Mouse (Mus musculus): ENCODE results near the gene Gm13306. TPM values are rescaled to one million over a fixed set of nuclear protein-coding genes. Genes with fewer than 3 reads are reported as not detected.
"Not testable (repeated sequence)": the region's sequence is repeated elsewhere in the genome, so short reads cannot be mapped to it uniquely, and the experiment has no call there.

Gene Gm13306
- not detected for total RNA-seq (2021)

DNA sequence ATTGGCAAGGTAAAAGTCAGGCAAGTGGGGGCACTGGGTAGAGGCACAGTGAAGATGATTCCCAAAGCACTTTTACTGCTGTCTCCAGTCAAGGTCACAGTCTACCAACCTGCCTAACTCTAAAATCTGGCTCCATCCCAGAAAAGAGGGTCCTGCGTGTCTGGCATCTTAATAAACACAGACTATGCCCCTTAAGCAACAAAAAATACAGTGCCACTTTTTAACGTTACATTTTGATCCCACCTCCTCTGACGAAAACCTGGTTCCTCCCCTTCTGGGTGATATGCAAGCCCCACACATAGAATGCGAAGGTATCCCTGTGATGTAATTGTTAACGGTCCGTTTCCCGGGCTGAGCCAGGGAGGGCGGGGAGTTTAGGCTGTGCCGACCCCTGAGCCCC is at the start of gene Gm13306:
Gene Gm13306, plus strand, starts transcription at position 301 of the 400 bp plus-strand sequence.
- DNase-seq; intact Hi-C loops (cut with DNase I): not testable (repeated sequence)

GRCm38 (mm10) chr4:42114517-42114916 is 38.7 kb upstream of the Gm13306 start, which contains the start of gene Gm13304:
Gene Gm13304, plus strand, starts transcription at chr4:42114817.
- intact Hi-C loops (cut with DNase I); DNase-seq: not testable (repeated sequence)

DNA sequence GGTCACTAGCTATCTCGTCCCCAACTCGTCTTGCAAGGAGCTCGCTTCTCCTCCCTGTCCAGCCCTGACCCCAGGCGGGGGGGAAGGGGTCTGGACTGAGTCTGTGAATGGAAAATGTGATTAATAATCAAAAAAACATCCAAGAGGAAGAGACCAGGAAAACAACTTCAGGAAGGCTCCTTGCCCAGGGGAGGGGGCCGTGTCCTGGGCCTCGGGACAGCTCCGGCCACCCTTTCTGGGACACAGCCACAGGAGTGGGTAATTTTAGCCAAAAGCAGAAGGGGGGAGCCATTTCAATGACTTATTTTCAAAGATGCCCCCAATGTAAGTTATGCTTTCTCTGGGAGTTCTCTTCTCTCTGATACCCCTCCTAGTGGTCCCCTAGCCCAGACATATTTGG is 15.3 kb downstream of the Gm13306 start, which contains the start of gene Gm13305:
Gene Gm13305, minus strand, starts transcription at position 101 of the 400 bp plus-strand sequence.
- intact Hi-C loops (cut with DNase I) = not testable (repeated sequence)

DNA sequence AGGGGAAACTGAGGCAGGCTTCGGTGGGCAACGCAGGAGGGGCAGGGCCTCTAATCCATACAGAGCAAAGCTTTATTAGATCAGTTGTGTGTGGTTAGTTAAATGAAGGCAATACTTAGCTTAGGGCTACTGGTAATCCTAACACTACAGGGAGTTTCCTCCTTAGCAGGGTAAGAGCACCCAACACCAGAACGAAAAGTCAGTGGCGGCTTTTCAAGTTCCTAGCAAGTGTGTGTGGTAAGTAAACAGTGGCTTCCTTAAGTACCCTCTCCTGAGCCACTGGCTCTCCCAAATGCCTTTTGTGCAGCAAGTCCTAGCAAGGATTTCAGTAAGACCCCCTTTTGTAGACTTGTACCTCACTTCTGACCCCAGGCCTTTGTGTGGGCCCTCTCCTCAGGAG is 25.0 kb downstream of the Gm13306 start:
- DNase-seq; intact Hi-C loops (cut with DNase I): not testable (repeated sequence)

More for the DNA sequence above, 15.3 kb downstream of the Gm13306 start, which contains the start of gene Gm13305:
- DNase-seq = not testable (repeated sequence)

DNA sequence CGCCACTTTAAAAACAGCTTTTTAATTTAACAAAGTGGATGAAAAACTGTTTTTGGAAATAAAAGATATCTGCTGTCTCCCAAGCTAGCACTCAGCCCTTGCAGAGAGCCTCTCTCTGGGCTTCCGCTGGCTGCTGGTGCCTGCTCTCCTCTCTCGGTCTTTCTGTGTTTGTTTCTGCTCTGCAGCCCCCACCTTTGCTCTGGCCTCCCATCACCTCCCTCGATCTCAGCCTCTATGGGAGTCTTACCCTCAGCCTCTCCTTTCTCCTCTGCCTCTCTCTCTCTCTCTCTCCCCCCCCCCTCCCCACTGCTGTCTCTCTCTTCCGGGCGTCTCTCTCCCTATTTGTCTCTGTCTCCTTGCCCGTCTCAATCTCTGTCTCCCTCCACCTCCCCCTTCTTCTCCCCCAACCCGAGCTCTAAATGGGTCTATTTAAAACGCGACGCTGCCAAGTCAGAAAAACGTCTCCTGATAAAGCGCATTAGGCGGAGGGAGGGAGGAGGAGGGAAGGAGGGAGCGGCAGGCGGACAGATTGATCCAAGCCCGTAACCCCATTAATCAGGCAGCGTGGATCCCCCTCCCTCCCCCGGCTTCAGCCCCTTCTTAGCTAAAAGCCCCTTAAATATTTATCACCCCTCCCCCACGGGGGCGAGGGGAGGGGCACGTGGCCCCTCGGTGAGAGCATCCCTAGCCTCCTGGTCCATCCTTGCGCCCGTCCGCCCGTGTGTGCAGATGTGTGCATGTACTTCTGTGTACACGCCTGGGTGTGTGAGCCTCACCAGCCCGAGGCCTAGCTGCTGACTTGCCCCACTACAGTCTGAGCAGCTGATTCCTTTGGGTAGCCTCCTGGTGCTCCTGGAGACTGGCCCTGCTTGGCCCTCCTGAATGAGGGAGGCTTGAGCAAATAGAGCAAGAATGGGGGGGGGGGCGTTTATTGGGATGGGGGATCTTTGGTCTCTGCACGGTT is 30.3 kb downstream of the Gm13306 start:
- DNase-seq; intact Hi-C loops (cut with DNase I): not testable (repeated sequence)

DNA sequence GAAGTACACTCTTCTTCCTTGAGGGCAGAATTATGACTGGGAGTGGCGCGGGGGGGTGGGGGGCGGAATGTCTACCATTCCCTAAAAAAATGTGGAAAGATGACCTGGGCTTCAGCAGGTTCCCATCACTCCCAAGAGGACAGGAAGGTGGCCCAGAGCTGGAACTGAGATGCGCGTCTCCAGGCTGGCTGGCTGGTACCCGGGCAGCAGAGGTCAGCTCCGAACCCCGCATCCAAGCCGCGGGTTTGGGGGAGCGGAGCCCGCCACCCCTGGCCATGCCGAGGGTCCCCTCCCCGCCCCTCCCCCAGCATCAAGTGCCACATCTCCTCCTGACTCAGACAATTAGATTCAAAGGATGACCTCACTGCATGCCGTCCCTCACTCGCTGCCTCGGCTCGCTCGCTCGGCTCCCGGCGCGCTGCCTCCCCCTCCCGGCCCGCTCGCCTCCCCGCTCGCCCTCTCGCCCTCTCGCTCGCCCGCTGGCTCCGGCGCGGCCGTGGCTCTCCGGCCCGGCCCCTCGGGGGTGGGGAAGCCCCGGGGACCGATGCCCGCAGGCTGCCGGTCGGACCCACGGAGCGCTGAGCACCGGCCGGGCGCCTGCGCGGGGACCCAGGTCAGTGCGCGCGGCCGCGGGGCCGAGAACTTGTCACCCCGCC is 31.2 kb downstream of the Gm13306 start:
- intact Hi-C loops (cut with DNase I); DNase-seq: not testable (repeated sequence)

- intact Hi-C loops (cut with DNase I) = not testable (repeated sequence)
These were observed 31.7 kb downstream of the Gm13306 start for GRCm38 (mm10) chr4:42184980-42185372.

More at GRCm38 (mm10) chr4:42184980-42185372, 31.7 kb downstream of the Gm13306 start:
- DNase-seq = not testable (repeated sequence)

Other genes with a start within 250 kb of the Gm13306 start
- gene Gm21541, start 249.8 kb upstream of the Gm13306 start, total RNA-seq (2021) = not detected
- gene Gm20878, start 211.9 kb upstream of the Gm13306 start, total RNA-seq (2021) = 1 to 10 TPM in 1 of 2 experiments, under 1 TPM in 1; 0.47 to 1.8 TPM
- not detected for gene Fam205a4, start 187.4 kb upstream of the Gm13306 start, total RNA-seq (2021)
- not detected for gene Gm21093, start 118.7 kb upstream of the Gm13306 start, total RNA-seq (2021)
- not detected for gene Gm3893, start 62.2 kb upstream of the Gm13306 start, total RNA-seq (2021)
- gene Gm13304, start 38.6 kb upstream of the Gm13306 start, total RNA-seq (2021) = 10 to 100 TPM; 25.6 to 29.2 TPM
- not detected for gene Gm13305, start 15.2 kb downstream of the Gm13306 start, total RNA-seq (2021)
- gene Gm10600, start 87.2 kb downstream of the Gm13306 start, total RNA-seq (2021) = under 1 TPM in 1 of 2 experiments, not detected in 1; 0.36 TPM
- gene Ccl21b, start 102.3 kb downstream of the Gm13306 start, total RNA-seq (2021) = not detected
- not detected for gene Gm21953, start 140.8 kb downstream of the Gm13306 start, total RNA-seq (2021)
- not detected for gene Fam205a3, start 164.9 kb downstream of the Gm13306 start, total RNA-seq (2021)